Mouse (Mus musculus) midbrain, embryonic 14.5 days (tissue): Measurements from ENCODE around the gene Dclre1c. TPM values are rescaled to one million over a fixed set of nuclear protein-coding genes. Genes with fewer than 3 reads are reported as not detected.

Experiments used
- ATAC-seq: fragments of 200-750 bp; cut with Nextera tagmentation; 2 replicates; pipeline ENCODE4 v1.8.0; 2017; ENCODE audit warnings: moderate number of reproducible peaks, moderate library complexity; ENCODE audit not compliant: low FRiP score, low TSS enrichment
- DNase-seq: peaks from one replicate; pipeline ENCODE4 v3.0.0-alpha.2; 2015
- H3K27ac ChIP-seq: fragments of 300-500 bp; sonication (generic); replicated peaks from 2 replicates; pipeline ENCODE4 v1.5.1; 2014; ENCODE audit warnings: mild to moderate bottlenecking, low read depth, low read length, moderate library complexity
- H3K27me3 ChIP-seq: fragments of 300-500 bp; sonication (generic); 2 replicates; pipeline ENCODE4 v1.6.1; 2014; ENCODE audit warnings: low read length, control low read depth, mixed read lengths; ENCODE audit not compliant: control insufficient read depth, insufficient read depth
- H3K36me3 ChIP-seq: fragments of 300-500 bp; sonication (generic); 2 replicates; pipeline ENCODE4 v1.6.1; 2014; ENCODE audit warnings: low read length, control low read depth; ENCODE audit not compliant: control insufficient read depth, insufficient read depth
- H3K4me1 ChIP-seq: fragments of 300-500 bp; sonication (generic); 2 replicates; pipeline ENCODE4 v1.6.1; 2014; ENCODE audit warnings: mild to moderate bottlenecking, antibody characterized with exemption, low read length, control low read depth; ENCODE audit not compliant: control insufficient read depth, insufficient read depth
- H3K4me2 ChIP-seq: fragments of 300-500 bp; sonication (generic); 2 replicates; pipeline ENCODE4 v1.6.1; 2014; ENCODE audit warnings: mild to moderate bottlenecking, low read length, moderate library complexity
- H3K4me3 ChIP-seq: fragments of 300-500 bp; sonication (generic); replicated peaks from 2 replicates; pipeline ENCODE4 v1.5.1; 2014; ENCODE audit warnings: low read depth, low read length
- H3K9ac ChIP-seq: fragments of 300-500 bp; sonication (generic); replicated peaks from 2 replicates; pipeline ENCODE4 v1.6.1; 2014; ENCODE audit warnings: mild to moderate bottlenecking, low read length, moderate library complexity
- H3K9me3 ChIP-seq: fragments of 300-500 bp; sonication (generic); 2 replicates; pipeline ENCODE4 v1.6.1; 2016; ENCODE audit warnings: low read length, control low read depth, mixed read lengths; ENCODE audit not compliant: control insufficient read depth
- WGBS: fragments of 180-500 bp; shearing (Covaris S2); extraction: QIAGEN DNeasy Blood & Tissue Kit; methylation state at CpG from one replicate; pipeline ENCODE4 v1.1.7; 2014; 5-methylcytosine and 5-hydroxymethylcytosine counted together
- polyA plus RNA-seq: library from polyadenylated mRNA; unstranded; fragments of >200 nt; fragmentation: Nextera tagmentation; extraction: Ambion mirVana; gene quantifications from 2 replicates; pipeline ENCODE4 v1.2.1, GENCODE M21; 2014

Gene Dclre1c
- polyA plus RNA-seq, 1 experiment from 2014 or later, result 9.6 TPM

- H3K9me3 ChIP-seq, result no peaks in the 10 kb centered on the region
- no peak overlapping the region for H3K4me2 ChIP-seq
- ATAC-seq (no peak), DNase-seq (no peak)
- H3K27me3 ChIP-seq, result no peaks in the 10 kb centered on the region
- no peak overlapping the region for H3K4me3 ChIP-seq
- peaks cover 44% of the 10 kb centered on the region for H3K36me3 ChIP-seq
- 90% methylated on average over 2 of the region's 2 CpGs for WGBS
- no peak overlapping the region for H3K9ac ChIP-seq
- H3K4me1 ChIP-seq, result no peaks in the 10 kb centered on the region
- H3K27ac ChIP-seq, result no peak overlapping the region
Measured at GRCm38 (mm10) chr2:3449431-3449830, 25.5 kb downstream of the Dclre1c start.

DNA sequence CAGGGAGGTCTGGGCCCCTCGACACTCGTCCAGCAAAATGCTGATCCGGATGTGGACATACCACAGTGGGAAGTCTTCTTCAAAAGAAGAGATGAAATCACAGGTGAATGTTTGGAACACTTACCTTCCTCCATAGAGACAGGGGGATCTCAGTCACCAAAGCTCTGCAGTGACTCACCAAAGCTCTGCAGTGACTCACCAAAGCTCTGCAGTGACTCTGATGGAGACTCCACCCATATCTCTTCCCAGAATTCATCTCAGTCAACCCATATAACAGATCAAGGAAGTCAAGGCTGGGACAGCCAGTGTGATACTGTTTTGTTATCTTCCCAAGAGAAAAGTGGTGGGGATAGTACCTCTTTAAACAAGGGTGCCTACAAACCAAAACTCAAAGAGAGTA is 29.2 kb downstream of the Dclre1c start:
- Histone ChIP-seq H3K4me2 (no peak overlapping the region), H3K4me1 (no peaks in the 10 kb centered on the region), H3K9ac (no peak overlapping the region), H3K27ac (no peak overlapping the region), H3K9me3 (no peaks in the 10 kb centered on the region), H3K4me3 (no peak overlapping the region), H3K27me3 (no peaks in the 10 kb centered on the region), H3K36me3 (peaks cover 52% of the 10 kb centered on the region)
- 89% methylated on average over 3 of the region's 3 CpGs for WGBS
- DNase-seq (no peak), ATAC-seq (no peak)

DNA sequence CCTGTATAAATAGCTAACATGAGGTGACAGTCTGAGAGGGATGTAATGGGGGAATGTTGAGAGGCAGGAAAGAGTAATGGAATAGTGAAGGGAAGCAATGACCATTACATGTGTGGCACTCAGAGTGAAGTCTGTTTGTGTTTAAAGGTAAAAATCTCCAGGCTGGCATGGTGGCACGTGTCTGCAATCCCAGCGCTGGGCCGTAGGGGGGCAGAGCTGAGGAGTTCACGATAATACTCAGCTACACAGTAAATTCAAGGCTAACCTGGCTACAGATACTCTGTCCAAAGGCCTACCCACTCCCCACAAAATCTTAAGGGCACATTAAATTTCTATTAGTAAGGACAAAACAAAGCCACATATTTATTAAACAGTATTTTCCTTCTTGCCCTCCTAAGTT is 32.7 kb downstream of the Dclre1c start:
- no peaks in the 10 kb centered on the region for H3K9me3 ChIP-seq
- H3K4me2 ChIP-seq, result no peak overlapping the region
- 80% methylated on average over 4 of the region's 4 CpGs for WGBS
- no peak overlapping the region for H3K27ac ChIP-seq
- no peaks in the 10 kb centered on the region for H3K4me1 ChIP-seq
- no peak for DNase-seq
- ATAC-seq, result no peak
- no peak overlapping the region for H3K4me3 ChIP-seq
- no peak overlapping the region for H3K9ac ChIP-seq
- H3K27me3 ChIP-seq, result no peaks in the 10 kb centered on the region
- H3K36me3 ChIP-seq, result peaks cover 64% of the 10 kb centered on the region

DNA sequence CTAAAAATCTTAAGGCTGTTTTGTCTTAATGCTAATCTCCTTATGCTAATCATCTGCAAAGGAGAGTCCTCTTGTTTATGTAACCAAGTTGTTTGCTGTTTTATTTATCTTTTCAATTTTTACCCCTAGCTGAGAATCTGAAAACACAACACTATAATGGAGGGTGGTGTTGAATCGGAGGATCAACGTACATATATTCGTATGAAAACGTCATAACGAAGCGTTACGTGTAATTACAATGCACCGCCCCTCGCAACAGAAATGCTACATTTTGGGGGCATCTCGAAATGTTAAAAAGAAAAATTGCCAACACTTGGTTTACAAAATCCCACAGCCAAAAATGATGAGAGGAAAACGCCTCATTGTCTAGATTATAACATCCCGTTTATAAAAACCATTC is 50.0 kb downstream of the Dclre1c start:
- WGBS, result under 1% methylated on average over 12 of the region's 12 CpGs
- Histone ChIP-seq H3K27me3 (no peaks in the 10 kb centered on the region), H3K36me3 (peaks cover 9% of the 10 kb centered on the region; the same call in 1 of the 2 replicates), H3K27ac (peak overlapping the region; percentile 85), H3K9me3 (no peaks in the 10 kb centered on the region), H3K4me1 (peaks cover 12% of the 10 kb centered on the region; the same call in 1 of the 2 replicates), H3K4me3 (peak overlapping the region; percentile 96), H3K4me2 (peak overlapping the region; percentile 78), H3K9ac (peak overlapping the region; percentile 68)
- peak; percentile 11 for DNase-seq
- no peak for ATAC-seq

GRCm38 (mm10) chr2:3474361-3474805 is 50.5 kb downstream of the Dclre1c start:
- under 1% methylated on average over 46 of the region's 46 CpGs for WGBS
- peak overlapping the region; percentile 68 for H3K9ac ChIP-seq

GRCm38 (mm10) chr2:3474861-3475283 is 50.9 kb downstream of the Dclre1c start, which contains the start of gene Suv39h2:
Suv39h2 (minus strand) TSS chr2:3475031.
- H3K4me2 ChIP-seq, result peak within 1 kb of the TSS; percentile 78
- H3K27ac ChIP-seq, result peak within 1 kb of the TSS; percentile 85
- DNase-seq, result peak; percentile 98
- under 1% methylated on average over 42 of the region's 42 CpGs for WGBS
- peak; percentile 97 for ATAC-seq
- peaks cover 12% of the 10 kb centered on the region; the same call in 1 of the 2 replicates for H3K4me1 ChIP-seq
- peak within 1 kb of the TSS; percentile 96 for H3K4me3 ChIP-seq
- peaks cover 7% of the 10 kb centered on the region; the same call in 1 of the 2 replicates for H3K36me3 ChIP-seq
- H3K9ac ChIP-seq, result peak within 1 kb of the TSS; percentile 68
- no peaks in the 10 kb centered on the region for H3K27me3 ChIP-seq
- no peaks in the 10 kb centered on the region for H3K9me3 ChIP-seq

More at GRCm38 (mm10) chr2:3474361-3474805, 50.5 kb downstream of the Dclre1c start:
- Histone ChIP-seq H3K4me3 (peak overlapping the region; percentile 96), H3K9me3 (no peaks in the 10 kb centered on the region), H3K36me3 (peaks cover 9% of the 10 kb centered on the region; the same call in 1 of the 2 replicates), H3K27me3 (no peaks in the 10 kb centered on the region), H3K4me1 (peaks cover 12% of the 10 kb centered on the region; the same call in 1 of the 2 replicates), H3K4me2 (peak overlapping the region; percentile 78), H3K27ac (peak overlapping the region; percentile 85)
- DNase-seq (peak; percentile 88), ATAC-seq (peak; percentile 81)

- Histone ChIP-seq H3K4me2 (peak overlapping the region; percentile 78), H3K27ac (no peak overlapping the region), H3K27me3 (no peaks in the 10 kb centered on the region), H3K4me3 (no peak overlapping the region), H3K4me1 (peaks cover 12% of the 10 kb centered on the region; the same call in 1 of the 2 replicates), H3K9me3 (no peaks in the 10 kb centered on the region), H3K36me3 (no peaks in the 10 kb centered on the region), H3K9ac (no peak overlapping the region)
- DNase-seq (no peak), ATAC-seq (no peak)
- 61% methylated on average over 3 of the region's 3 CpGs for WGBS
Measured at GRCm38 (mm10) chr2:3475746-3476251, 51.9 kb downstream of the Dclre1c start.

GRCm38 (mm10) chr2:3480239-3480638 is 56.3 kb downstream of the Dclre1c start:
- peaks cover 5% of the 10 kb centered on the region; the same call in 1 of the 2 replicates for H3K4me1 ChIP-seq
- H3K9me3 ChIP-seq, result no peaks in the 10 kb centered on the region
- no peak overlapping the region for H3K4me3 ChIP-seq
- no peak overlapping the region for H3K9ac ChIP-seq
- H3K36me3 ChIP-seq, result no peaks in the 10 kb centered on the region
- no peak for ATAC-seq
- DNase-seq, result no peak
- no peaks in the 10 kb centered on the region for H3K27me3 ChIP-seq
- no peak overlapping the region for H3K4me2 ChIP-seq
- WGBS, result 82% methylated on average over 3 of the region's 3 CpGs
- no peak overlapping the region for H3K27ac ChIP-seq

DNA sequence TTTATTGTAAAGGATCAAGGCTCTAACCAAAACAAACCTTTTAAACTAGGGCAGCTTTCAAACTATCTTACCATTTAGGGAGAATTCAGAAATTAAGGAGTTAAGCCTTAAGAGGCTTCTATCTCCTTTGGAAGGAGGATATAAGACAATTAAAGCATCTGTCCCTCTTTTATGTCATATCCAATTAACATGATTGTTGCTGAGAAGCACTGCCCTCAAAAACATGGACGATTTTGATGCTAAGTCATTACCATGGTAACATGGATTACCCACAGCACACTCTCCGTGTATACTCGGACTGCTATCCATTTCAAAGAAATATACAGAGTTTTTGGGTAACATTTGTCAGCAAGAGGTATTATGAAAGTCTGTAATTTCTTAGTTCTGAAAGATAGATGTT is 65.9 kb downstream of the Dclre1c start:
- H3K27ac ChIP-seq, result no peak overlapping the region
- no peak overlapping the region for H3K4me2 ChIP-seq
- H3K4me1 ChIP-seq, result no peaks in the 10 kb centered on the region
- H3K27me3 ChIP-seq, result no peaks in the 10 kb centered on the region
- no peak overlapping the region for H3K4me3 ChIP-seq
- no peak for ATAC-seq
- H3K9me3 ChIP-seq, result no peaks in the 10 kb centered on the region
- no peak overlapping the region for H3K9ac ChIP-seq
- WGBS, result 54% methylated on average over 3 of the region's 3 CpGs
- no peak for DNase-seq
- H3K36me3 ChIP-seq, result peaks cover 49% of the 10 kb centered on the region
